Mouse (Mus musculus) mature B cell (primary cell): ENCODE measurements around the gene Mllt11.
"Not testable (repeated sequence)": the region's sequence is repeated elsewhere in the genome, so short reads cannot be mapped to it uniquely, and the experiment has no call there.

ENCODE experiments used
- in situ Hi-C: fragments of 300-500 bp; cut with MboI; formaldehyde crosslinking; loops from 2 replicates; pipeline ENCODE4 v1.14.3; 2019

Gene Mllt11

GRCm38 (mm10) chr3:95217255-95218134 is 14.5 kb downstream of the Mllt11 start, which contains the start of gene Gabpb2:
TSS of gene Gabpb2 (minus strand) at chr3:95217916.
- in situ Hi-C loops, result loop anchor here (5.0 kb wide), 1 partner anchor 45 kb away; no protein-coding TSS in a partner anchor

- in situ Hi-C loops, result loop anchor here (5.0 kb wide), 1 partner anchor 46 kb away; no protein-coding TSS in a partner anchor
Measured at GRCm38 (mm10) chr3:95216655-95217254, 15.2 kb downstream of the Mllt11 start.

DNA sequence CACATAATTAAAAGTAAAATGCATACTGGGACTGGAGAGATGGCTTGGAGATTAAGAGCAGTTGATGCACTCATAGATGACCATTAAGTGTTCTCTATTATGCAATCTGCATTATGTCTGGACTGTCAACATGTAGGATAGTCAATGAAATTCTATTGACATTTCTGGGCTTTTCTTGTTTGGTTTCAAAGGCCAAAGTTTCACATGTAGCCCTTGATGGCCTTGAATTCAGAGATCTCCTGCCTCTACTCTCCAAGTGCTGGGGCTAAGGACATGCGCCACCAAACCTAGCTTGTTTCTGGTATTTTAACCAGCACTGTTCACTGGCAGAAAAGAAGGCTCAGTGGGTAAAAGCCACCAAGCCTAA is 18.4 kb downstream of the Mllt11 start:
- in situ Hi-C loops, result no loop called here

DNA sequence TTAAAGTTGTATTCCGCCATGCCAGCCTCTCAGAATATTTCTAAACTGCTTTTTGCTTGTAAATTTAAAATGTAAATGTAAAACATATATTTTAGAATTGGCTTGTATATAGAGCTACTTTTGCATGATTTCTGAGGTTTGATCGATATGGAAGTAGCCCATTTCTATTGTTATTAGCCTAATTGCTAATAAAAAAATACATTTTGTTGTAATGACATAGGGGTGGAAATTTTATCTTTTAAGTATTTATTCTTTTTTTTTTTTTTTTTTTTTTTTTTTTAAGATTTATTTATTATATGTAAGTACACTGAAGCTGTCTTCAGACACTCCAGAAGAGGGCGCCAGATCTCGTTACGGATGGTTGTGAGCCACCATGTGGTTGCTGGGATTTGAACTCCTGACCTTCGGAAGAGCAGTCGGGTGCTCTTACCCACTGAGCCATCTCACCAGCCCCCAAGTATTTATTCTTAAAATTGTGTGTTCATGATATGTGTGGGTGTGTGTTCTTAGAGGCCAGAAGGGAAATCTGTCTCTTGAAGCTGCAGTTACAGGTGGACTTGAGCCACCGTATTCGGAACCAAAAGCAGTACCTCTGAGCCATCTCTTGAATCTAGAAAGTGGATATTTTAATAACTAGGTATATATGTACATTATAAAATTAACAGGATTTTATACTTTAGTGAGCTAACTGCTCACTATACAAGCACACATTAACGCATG is 18.9 kb downstream of the Mllt11 start:
- in situ Hi-C loops, result not testable (repeated sequence)

- in situ Hi-C loops, result no loop called here
Measured at GRCm38 (mm10) chr3:95210585-95210984, 21.4 kb downstream of the Mllt11 start.

GRCm38 (mm10) chr3:95208286-95208685 is 23.7 kb downstream of the Mllt11 start:
- in situ Hi-C loops, result no loop called here

DNA sequence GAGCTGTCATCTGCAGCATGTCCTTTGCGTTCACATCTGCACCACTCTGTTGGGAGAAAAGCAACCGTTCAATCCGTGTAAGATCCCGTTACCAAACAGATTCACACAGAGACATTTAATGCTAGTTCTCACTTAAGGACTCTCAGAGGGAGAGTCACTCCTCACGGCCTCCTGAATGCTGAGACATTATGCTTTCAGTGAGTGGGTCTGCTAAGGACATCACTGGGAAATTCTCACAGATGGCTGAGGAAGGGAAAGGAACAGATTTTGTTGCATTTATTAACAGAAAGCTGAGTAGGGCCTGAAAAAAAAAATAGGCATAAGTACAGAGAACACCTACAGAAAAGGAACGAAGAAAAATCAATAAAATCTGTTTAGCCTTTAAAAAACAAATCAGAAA is 28.1 kb downstream of the Mllt11 start:
- in situ Hi-C loops, result no loop called here

- in situ Hi-C loops, result no loop called here
Measured at GRCm38 (mm10) chr3:95200562-95200961, 31.4 kb downstream of the Mllt11 start.

DNA sequence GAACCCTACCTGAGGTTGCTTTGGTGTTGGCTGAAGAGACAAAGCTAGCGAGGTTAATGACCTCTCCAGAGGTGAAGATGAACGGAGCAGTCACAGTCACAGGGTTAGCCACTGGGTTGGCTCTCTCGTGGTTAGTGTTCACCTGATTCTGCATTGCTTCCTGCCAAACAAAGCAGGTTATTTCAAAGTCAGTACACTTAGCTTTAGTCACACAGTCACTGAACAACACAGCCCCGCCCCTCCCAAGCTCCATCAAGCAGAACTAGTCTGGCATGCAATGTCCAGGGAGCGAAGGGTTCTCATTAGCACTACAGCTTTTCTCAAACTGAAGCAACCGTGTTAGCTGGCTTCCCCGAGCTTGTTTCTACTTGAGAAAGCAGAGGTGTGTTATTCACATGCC is 31.8 kb downstream of the Mllt11 start:
- in situ Hi-C loops, result no loop called here

GRCm38 (mm10) chr3:95199101-95199500 is 32.9 kb downstream of the Mllt11 start:
- in situ Hi-C loops, result no loop called here

DNA sequence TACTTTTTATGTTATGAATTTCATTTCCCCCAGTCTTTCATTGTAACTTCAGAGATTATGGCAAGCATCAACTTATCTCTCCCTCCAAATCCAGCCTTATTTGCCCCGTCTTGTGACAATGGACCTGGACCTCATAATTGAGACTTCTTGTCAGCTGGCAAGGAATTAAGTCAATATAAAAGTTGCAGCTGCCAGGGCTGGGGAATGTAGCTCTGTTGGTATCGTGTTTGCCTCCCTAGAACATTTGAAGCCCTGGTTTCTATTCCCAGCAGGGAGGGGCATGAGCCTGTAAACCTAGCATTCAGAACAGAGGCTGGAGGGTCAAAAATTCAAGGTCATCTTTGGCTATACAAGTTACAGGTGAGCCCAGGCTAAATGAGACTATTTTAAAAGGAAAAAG is 36.2 kb downstream of the Mllt11 start:
- in situ Hi-C loops, result no loop called here

- in situ Hi-C loops, result no loop called here
Measured at GRCm38 (mm10) chr3:95194721-95195135, 37.2 kb downstream of the Mllt11 start.

DNA sequence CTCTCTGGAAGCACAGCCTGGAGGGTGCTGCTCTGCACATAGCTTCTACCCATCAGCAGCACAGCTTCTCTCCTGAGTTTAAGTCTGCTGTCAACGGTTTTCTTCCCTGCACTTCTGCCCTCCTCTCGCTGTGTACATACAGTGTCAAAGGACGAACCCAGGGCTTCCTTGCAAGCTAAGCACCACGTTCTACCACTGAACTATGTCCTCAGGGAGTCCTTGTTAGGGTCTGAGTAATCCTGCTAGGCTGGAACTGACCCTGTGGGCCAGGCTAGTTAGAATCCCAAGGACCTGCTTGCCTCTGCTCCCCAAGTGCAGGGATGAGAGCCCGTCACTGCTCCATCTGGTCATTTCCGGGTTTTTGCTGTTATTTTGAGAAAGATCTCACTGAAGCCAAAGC is 45.1 kb downstream of the Mllt11 start:
- in situ Hi-C loops, result no loop called here

- in situ Hi-C loops, result no loop called here
Measured at GRCm38 (mm10) chr3:95186100-95186499, 45.9 kb downstream of the Mllt11 start.

DNA sequence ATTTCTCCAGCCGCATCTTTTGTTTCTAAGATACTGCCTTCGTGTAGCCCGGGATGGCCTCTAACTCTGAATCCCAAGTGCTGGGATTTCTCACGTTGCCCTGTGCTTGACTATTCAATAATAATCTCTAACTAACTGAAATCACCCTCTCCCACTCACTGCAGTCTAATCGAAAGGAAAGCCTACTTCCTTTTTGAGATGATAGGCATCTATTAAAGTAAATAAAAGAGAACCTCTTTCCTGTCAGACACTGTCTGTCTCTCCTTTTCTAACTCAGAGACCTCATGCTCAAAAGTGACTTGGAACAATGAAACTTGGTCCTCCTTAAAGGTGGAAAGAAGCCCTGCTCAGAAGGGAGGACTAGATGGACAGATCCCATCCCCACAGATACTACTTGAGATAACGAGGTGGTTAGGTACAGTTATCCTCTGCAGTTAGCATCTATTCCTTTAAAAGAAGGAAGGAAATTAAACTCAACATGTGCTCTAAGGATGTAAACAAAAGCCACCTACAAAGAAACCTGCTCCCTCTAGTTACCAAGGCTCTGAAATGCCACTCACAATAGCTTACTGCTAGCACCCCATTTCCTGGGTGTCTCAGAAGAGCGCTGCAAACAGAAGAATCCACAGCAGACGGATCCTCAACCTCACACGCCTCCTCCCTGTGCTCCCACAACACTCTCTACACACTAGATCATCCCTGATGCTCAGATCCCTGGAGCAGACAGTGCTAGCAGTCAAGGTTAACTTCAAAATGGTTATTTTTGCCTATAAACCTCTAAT is 47.0 kb downstream of the Mllt11 start:
- in situ Hi-C loops, result no loop called here

DNA sequence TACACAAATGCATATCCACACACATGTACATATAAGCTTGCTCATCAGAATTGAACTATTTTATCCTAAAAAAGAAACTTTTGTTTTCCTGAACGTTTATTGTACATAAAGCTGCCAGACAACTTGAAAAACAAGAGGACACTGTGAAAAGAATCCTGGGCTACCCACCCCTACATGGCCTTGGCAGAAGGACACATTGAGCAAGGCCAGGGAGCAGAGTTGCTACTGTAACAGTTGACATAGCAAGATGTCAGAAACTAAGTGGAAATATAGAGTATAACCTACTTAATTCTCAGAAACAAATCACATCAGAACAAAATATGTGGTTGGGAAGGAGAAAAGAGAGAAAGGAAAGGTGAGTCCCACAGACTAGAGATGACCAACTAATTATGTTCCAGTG is 50.1 kb downstream of the Mllt11 start:
- in situ Hi-C loops, result no loop called here

GRCm38 (mm10) chr3:95179890-95180289 is 52.1 kb downstream of the Mllt11 start:
- in situ Hi-C loops, result no loop called here

DNA sequence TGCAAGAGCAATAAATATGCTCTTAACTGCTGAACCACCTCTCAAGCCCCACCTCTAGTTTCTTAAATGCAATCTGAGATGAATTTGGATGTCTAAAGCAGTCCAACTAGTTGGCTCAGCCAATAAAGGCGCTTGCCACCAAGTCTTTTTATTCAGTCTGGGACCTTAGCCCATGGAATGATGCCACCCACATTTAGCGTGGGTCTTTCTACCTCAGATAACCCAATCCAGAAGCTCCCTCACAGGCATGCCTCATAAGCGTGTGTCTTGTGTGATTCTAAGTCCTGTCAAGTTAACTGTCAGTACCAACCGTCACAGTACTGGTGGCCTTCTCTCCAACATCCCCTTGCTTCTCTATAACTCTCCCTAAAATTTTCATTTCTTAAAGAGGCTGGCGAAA is 53.0 kb downstream of the Mllt11 start:
- in situ Hi-C loops, result no loop called here

DNA sequence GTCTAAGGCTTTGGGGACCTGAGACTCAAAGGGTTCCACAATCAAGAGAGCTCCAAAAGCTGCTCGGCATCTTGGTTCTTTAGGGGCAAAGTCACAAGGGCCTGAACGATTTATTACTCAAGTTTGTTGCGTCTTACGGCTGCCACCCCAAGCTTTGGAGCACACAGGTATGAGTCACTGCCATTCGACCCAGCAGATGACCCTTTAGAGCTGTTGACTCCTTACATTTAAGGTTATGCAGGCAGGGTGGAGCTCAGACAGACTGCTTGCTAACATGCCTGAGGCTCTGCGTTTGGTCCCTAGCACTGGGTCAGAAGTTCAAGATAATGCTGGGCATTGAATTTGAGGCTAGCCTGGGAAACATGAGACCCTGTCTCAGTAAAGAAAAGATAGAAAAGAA is 54.4 kb downstream of the Mllt11 start:
- in situ Hi-C loops, result no loop called here

- in situ Hi-C loops, result no loop called here
Measured at GRCm38 (mm10) chr3:95176500-95176899, 55.5 kb downstream of the Mllt11 start.

GRCm38 (mm10) chr3:95174011-95174592 is 57.9 kb downstream of the Mllt11 start:
- in situ Hi-C loops, result no loop called here
